Comparison of ENCODE assay signal across 8 mouse cellular contexts in genomic region chr12:108834786-108835185, GRCm38 (mm10). TPM values are rescaled to one million over a fixed set of nuclear protein-coding genes. Genes with fewer than 3 reads are reported as not detected.
DNase-seq lines count a peak whose midpoint lies in the region; ATAC-seq lines count a peak whose summit lies in the region.

No protein-coding gene starts in this region.

- H3K27me3 ChIP-seq in heart, embryonic 16.5 days (ENCODE audit: control insufficient read depth, insufficient read depth, low read length) = no peaks in the 10 kb centered on the region
- H3K27me3 ChIP-seq in hindbrain, embryonic 16.5 days (replicated peaks; ENCODE audit: control insufficient read depth, insufficient read depth, low read length) = no peaks in the 10 kb centered on the region
- no peaks in the 10 kb centered on the region; the same call in 1 of the 2 replicates for H3K27me3 ChIP-seq in midbrain, embryonic 13.5 days

- 0 out of 2 replicates have a peak, but pooled peaks cover 2% of the 10 kb centered on the region for H3K36me3 ChIP-seq in heart, embryonic 16.5 days (ENCODE audit: control insufficient read depth, insufficient read depth)
- H3K36me3 ChIP-seq in hindbrain, embryonic 16.5 days (ENCODE audit: control insufficient read depth, insufficient read depth, low read length) = no peaks in the 10 kb centered on the region
- H3K36me3 ChIP-seq in midbrain, embryonic 13.5 days = 0 out of 2 replicates have a peak, but pooled peaks cover 3% of the 10 kb centered on the region

- DNase-seq in heart, postnatal 36 days = no peak
- peak; percentile 37 to 46 for DNase-seq in cerebellum, postnatal 36 days
- DNase-seq in retina, embryonic 14.5 days (ENCODE audit: low spot score) = no peak
- no peak for DNase-seq in embryo, embryonic 10 days (ENCODE audit: low spot score)
- DNase-seq in left cerebral cortex, postnatal 4 days = no peak

- H3K9ac ChIP-seq in heart, embryonic 16.5 days (ENCODE audit: low read length) = peak overlapping the region; percentile 77
- peak overlapping the region; percentile 78 for H3K9ac ChIP-seq in hindbrain, embryonic 16.5 days (ENCODE audit: low read depth, low read length)
- peak overlapping the region; percentile 77 for H3K9ac ChIP-seq in midbrain, embryonic 13.5 days (replicated peaks)

- no peak overlapping the region for H3K27ac ChIP-seq in heart, embryonic 16.5 days (ENCODE audit: low read length)
- H3K27ac ChIP-seq in hindbrain, embryonic 16.5 days (ENCODE audit: low read depth, low read length) = no peak overlapping the region
- H3K27ac ChIP-seq in midbrain, embryonic 13.5 days = no peak overlapping the region

- intact Hi-C loops in heart, postnatal 36 days (cut with DNase I) = loop anchor here (2.0 kb wide), 1 partner anchor 40 kb away; no protein-coding TSS in a partner anchor
- intact Hi-C loops in left cerebral cortex, postnatal 4 days (cut with DNase I) = no loop called here

- peak overlapping the region; percentile 78 for H3K4me3 ChIP-seq in heart, embryonic 16.5 days (ENCODE audit: low read length)
- peak overlapping the region; percentile 75 for H3K4me3 ChIP-seq in hindbrain, embryonic 16.5 days (ENCODE audit: low read length)
- H3K4me3 ChIP-seq in midbrain, embryonic 13.5 days (replicated peaks) = peak overlapping the region; percentile 65

- H3K4me2 ChIP-seq in heart, embryonic 16.5 days (ENCODE audit: low read depth, low read length) = peak overlapping the region; percentile 99
- H3K4me2 ChIP-seq in hindbrain, embryonic 16.5 days (ENCODE audit: low read length) = peak overlapping the region; percentile 96
- H3K4me2 ChIP-seq in midbrain, embryonic 13.5 days (replicated peaks) = peak overlapping the region; percentile 94

- WGBS in heart, embryonic 16.5 days = 40% methylated on average over 5 of the region's 5 CpGs
- 46% methylated on average over 5 of the region's 5 CpGs for WGBS in hindbrain, embryonic 16.5 days
- 39% methylated on average over 5 of the region's 5 CpGs for WGBS in midbrain, embryonic 13.5 days

- H3K9me3 ChIP-seq in heart, embryonic 16.5 days (replicated peaks; ENCODE audit: control insufficient read depth, low read length) = no peaks in the 10 kb centered on the region
- H3K9me3 ChIP-seq in hindbrain, embryonic 16.5 days (ENCODE audit: control insufficient read depth, low read length) = no peaks in the 10 kb centered on the region
- no peaks in the 10 kb centered on the region for H3K9me3 ChIP-seq in midbrain, embryonic 13.5 days

- no peak for ATAC-seq in heart, embryonic 16.5 days (replicated peaks; ENCODE audit: extremely low read depth, insufficient read depth, low FRiP score)
- ATAC-seq in hindbrain, embryonic 16.5 days = no peak
- ATAC-seq in midbrain, embryonic 13.5 days = no peak

- H3K4me1 ChIP-seq in heart, embryonic 16.5 days (ENCODE audit: control insufficient read depth, insufficient read depth, low read length) = peaks cover 23% of the 10 kb centered on the region
- peaks cover 41% of the 10 kb centered on the region for H3K4me1 ChIP-seq in hindbrain, embryonic 16.5 days (ENCODE audit: control insufficient read depth, insufficient read depth, low read depth, low read length)
- peaks cover 54% of the 10 kb centered on the region for H3K4me1 ChIP-seq in midbrain, embryonic 13.5 days (replicated peaks)

RNA-seq across cellular contexts. Expression of gene Slc25a29, which starts 0.9 kb away (rescaled TPM):
- polyA plus RNA-seq in heart, embryonic 16.5 days (2015; fragmentation: Nextera tagmentation; extraction: Ambion mirVana) = 4.2 and 4.3 TPM in 2 replicates
- 10 to 100 TPM in 1 of 2 experiments, 1 to 10 TPM in 1; 8.5 to 10.7 TPM for total RNA-seq in heart, postnatal 36 days (2021)
- polyA plus RNA-seq in hindbrain, embryonic 16.5 days (2015; fragmentation: Nextera tagmentation; extraction: Ambion mirVana) = 18.2 and 19.6 TPM in 2 replicates
- 17.9 and 18.8 TPM in 2 replicates for polyA plus RNA-seq in midbrain, embryonic 13.5 days (2015; fragmentation: Nextera tagmentation; extraction: Ambion mirVana)
- 10 to 100 TPM; 15.8 to 17.5 TPM for total RNA-seq in left cerebral cortex, postnatal 4 days (2021)

RNA-seq across cellular contexts. Expression of gene Slc25a47, which starts 1.1 kb away (rescaled TPM):
- 5.8 and 6.6 TPM in 2 replicates for polyA plus RNA-seq in heart, embryonic 16.5 days (2015; fragmentation: Nextera tagmentation; extraction: Ambion mirVana)
- 1 to 10 TPM; 6.5 to 6.9 TPM for total RNA-seq in heart, postnatal 36 days (2021)
- polyA plus RNA-seq in hindbrain, embryonic 16.5 days (2015; fragmentation: Nextera tagmentation; extraction: Ambion mirVana) = 6.4 and 7.3 TPM in 2 replicates
- polyA plus RNA-seq in midbrain, embryonic 13.5 days (2015; fragmentation: Nextera tagmentation; extraction: Ambion mirVana) = 11.9 and 12.4 TPM in 2 replicates
- total RNA-seq in left cerebral cortex, postnatal 4 days (2021) = 10 to 100 TPM; 12.4 to 13.3 TPM

RNA-seq across cellular contexts. Expression of gene Yy1, which starts 42.0 kb away (rescaled TPM):
- polyA plus RNA-seq in heart, embryonic 16.5 days (2015; fragmentation: Nextera tagmentation; extraction: Ambion mirVana) = 11.7 and 12.5 TPM in 2 replicates
- 10 to 100 TPM; 38.3 to 42.7 TPM for total RNA-seq in heart, postnatal 36 days (2021)
- polyA plus RNA-seq in hindbrain, embryonic 16.5 days (2015; fragmentation: Nextera tagmentation; extraction: Ambion mirVana) = 9.7 and 9.8 TPM in 2 replicates
- 14.7 and 17.4 TPM in 2 replicates for polyA plus RNA-seq in midbrain, embryonic 13.5 days (2015; fragmentation: Nextera tagmentation; extraction: Ambion mirVana)
- total RNA-seq in left cerebral cortex, postnatal 4 days (2021) = 10 to 100 TPM; 53.1 to 55.5 TPM

RNA-seq across cellular contexts. Expression of gene Wdr25, which starts 58.6 kb away (rescaled TPM):
- polyA plus RNA-seq in heart, embryonic 16.5 days (2015; fragmentation: Nextera tagmentation; extraction: Ambion mirVana) = 7.1 and 10.2 TPM in 2 replicates
- 1 to 10 TPM; 3.8 to 4.3 TPM for total RNA-seq in heart, postnatal 36 days (2021)
- polyA plus RNA-seq in hindbrain, embryonic 16.5 days (2015; fragmentation: Nextera tagmentation; extraction: Ambion mirVana) = 5.0 and 6.0 TPM in 2 replicates
- 6.2 and 9.1 TPM in 2 replicates for polyA plus RNA-seq in midbrain, embryonic 13.5 days (2015; fragmentation: Nextera tagmentation; extraction: Ambion mirVana)
- total RNA-seq in left cerebral cortex, postnatal 4 days (2021) = 1 to 10 TPM; 4.9 to 6.2 TPM

RNA-seq across cellular contexts. Expression of gene Wars, which starts 59.2 kb away (rescaled TPM):
- 58.1 and 63.0 TPM in 2 replicates for polyA plus RNA-seq in heart, embryonic 16.5 days (2015; fragmentation: Nextera tagmentation; extraction: Ambion mirVana)
- total RNA-seq in heart, postnatal 36 days (2021) = 10 to 100 TPM; 32.5 to 40.6 TPM
- polyA plus RNA-seq in hindbrain, embryonic 16.5 days (2015; fragmentation: Nextera tagmentation; extraction: Ambion mirVana) = 108 and 115 TPM in 2 replicates
- polyA plus RNA-seq in midbrain, embryonic 13.5 days (2015; fragmentation: Nextera tagmentation; extraction: Ambion mirVana) = 107 and 108 TPM in 2 replicates
- 10 to 100 TPM; 93.2 to 99.7 TPM for total RNA-seq in left cerebral cortex, postnatal 4 days (2021)

Comparison
In these comparisons a context has a peak if more than half of its experiments do, and no peak if none do; other contexts are left out.
1. DNase-seq: peak in cerebellum, postnatal 36 days (2 of 2); none in heart, postnatal 36 days (0 of 2), retina, embryonic 14.5 days (single experiment), embryo, embryonic 10 days (single experiment) and left cerebral cortex, postnatal 4 days (single experiment).
2. Peak in every context shown above with its lines, with median percentiles within 50 percentile points of each other: H3K4me2 ChIP-seq, H3K4me3 ChIP-seq and H3K9ac ChIP-seq.